Mouse (Mus musculus) forebrain, embryonic 12.5 days (tissue): ENCODE measurements at regions not wholly inside any gene's neighbourhood (a gene's known extent, or its start where the extent isn't known, plus 50 kb on each side); places are given as distances from the start of the nearest gene placed in this dataset.

Source experiments
- ATAC-seq: fragments of 200-750 bp; cut with Nextera tagmentation; 2 replicates; pipeline ENCODE4 v1.8.0; 2017; ENCODE audit warnings: moderate TSS enrichment; ENCODE audit not compliant: low FRiP score
- H3K27ac ChIP-seq: fragments of 300-500 bp; sonication (generic); 2 replicates; pipeline ENCODE4 v1.5.1; 2016; ENCODE audit warnings: mild to moderate bottlenecking
- H3K27me3 ChIP-seq: fragments of 300-500 bp; sonication (generic); 2 replicates; pipeline ENCODE4 v1.6.1; 2016; ENCODE audit warnings: mild to moderate bottlenecking
- H3K36me3 ChIP-seq: fragments of 300-500 bp; sonication (generic); replicated peaks from 2 replicates; pipeline ENCODE4 v1.6.1; 2016; ENCODE audit warnings: mild to moderate bottlenecking
- H3K4me1 ChIP-seq: fragments of 300-500 bp; sonication (generic); 2 replicates; pipeline ENCODE4 v1.6.1; 2016
- H3K4me2 ChIP-seq: fragments of 300-500 bp; sonication (generic); 2 replicates; pipeline ENCODE4 v1.6.1; 2016; ENCODE audit warnings: mild to moderate bottlenecking, moderate library complexity
- H3K4me3 ChIP-seq: fragments of 300-500 bp; sonication (generic); replicated peaks from 2 replicates; pipeline ENCODE4 v1.5.1; 2016; ENCODE audit warnings: mild to moderate bottlenecking
- H3K9ac ChIP-seq: fragments of 300-500 bp; sonication (generic); 2 replicates; pipeline ENCODE4 v1.6.1; 2016; ENCODE audit warnings: mild to moderate bottlenecking
- H3K9me3 ChIP-seq: fragments of 300-500 bp; sonication (generic); 2 replicates; pipeline ENCODE4 v1.6.1; 2016
- WGBS: fragments of 180-500 bp; shearing (Covaris S2); methylation state at CpG from one replicate; pipeline ENCODE4 v1.1.7; 2016; 5-methylcytosine and 5-hydroxymethylcytosine counted together

GRCm38 (mm10) chr8:31314692-31315358 lies 2113.7 kb upstream of the 5930422O12Rik start:
- ATAC-seq = no peak
- Histone ChIP-seq H3K27me3 (no peaks in the 10 kb centered on the region), H3K9me3 (no peaks in the 10 kb centered on the region), H3K36me3 (no peaks in the 10 kb centered on the region), H3K9ac (no peak overlapping the region), H3K4me2 (no peak overlapping the region), H3K4me3 (no peak overlapping the region), H3K4me1 (no peaks in the 10 kb centered on the region), H3K27ac (no peak overlapping the region)
- WGBS = 53% methylated on average over 5 of the region's 5 CpGs

GRCm38 (mm10) chr8:31315359-31315705 lies 2113.2 kb upstream of the 5930422O12Rik start:
- H3K27me3 ChIP-seq = no peaks in the 10 kb centered on the region
- H3K9ac ChIP-seq = no peak overlapping the region
- H3K4me2 ChIP-seq = no peak overlapping the region
- no peaks in the 10 kb centered on the region for H3K4me1 ChIP-seq
- no peaks in the 10 kb centered on the region for H3K9me3 ChIP-seq
- no peak; the same call in 1 of the 2 replicates for ATAC-seq
- H3K36me3 ChIP-seq = no peaks in the 10 kb centered on the region
- no peak overlapping the region for H3K4me3 ChIP-seq
- 52% methylated on average over 8 of the region's 8 CpGs for WGBS
- no peak overlapping the region for H3K27ac ChIP-seq

- no peak overlapping the region for H3K4me2 ChIP-seq
- H3K9ac ChIP-seq = no peak overlapping the region
- no peaks in the 10 kb centered on the region for H3K4me1 ChIP-seq
- WGBS = 88% methylated on average over 7 of the region's 7 CpGs
- no peaks in the 10 kb centered on the region for H3K36me3 ChIP-seq
- no peak overlapping the region for H3K4me3 ChIP-seq
- H3K27ac ChIP-seq = no peak overlapping the region
- no peaks in the 10 kb centered on the region for H3K9me3 ChIP-seq
- no peaks in the 10 kb centered on the region for H3K27me3 ChIP-seq
- no peak for ATAC-seq
These were observed 2094.8 kb upstream of the 5930422O12Rik start for GRCm38 (mm10) chr8:31333545-31334297.

GRCm38 (mm10) chr8:31348504-31348903 lies 2080.0 kb upstream of the 5930422O12Rik start:
- no peaks in the 10 kb centered on the region for H3K27me3 ChIP-seq
- 79% methylated on average over 4 of the region's 4 CpGs for WGBS
- H3K27ac ChIP-seq = no peak overlapping the region
- H3K4me3 ChIP-seq = no peak overlapping the region
- no peak overlapping the region for H3K9ac ChIP-seq
- ATAC-seq = no peak
- H3K4me1 ChIP-seq = no peaks in the 10 kb centered on the region
- H3K36me3 ChIP-seq = no peaks in the 10 kb centered on the region
- H3K9me3 ChIP-seq = no peaks in the 10 kb centered on the region
- H3K4me2 ChIP-seq = no peak overlapping the region

GRCm38 (mm10) chr8:31369636-31370035 lies 2058.9 kb upstream of the 5930422O12Rik start:
- Histone ChIP-seq H3K36me3 (no peaks in the 10 kb centered on the region), H3K9ac (no peak overlapping the region), H3K9me3 (no peaks in the 10 kb centered on the region), H3K4me2 (no peak overlapping the region), H3K4me1 (peaks cover 6% of the 10 kb centered on the region; the same call in 1 of the 2 replicates), H3K27ac (no peak overlapping the region), H3K4me3 (no peak overlapping the region), H3K27me3 (no peaks in the 10 kb centered on the region)
- no peak for ATAC-seq
- 30% methylated on average over 5 of the region's 5 CpGs for WGBS

- H3K9me3 ChIP-seq = no peaks in the 10 kb centered on the region
- H3K27ac ChIP-seq = no peak overlapping the region
- no peaks in the 10 kb centered on the region for H3K36me3 ChIP-seq
- ATAC-seq = no peak
- no peak overlapping the region for H3K4me3 ChIP-seq
- H3K9ac ChIP-seq = no peak overlapping the region
- H3K27me3 ChIP-seq = no peaks in the 10 kb centered on the region
- H3K4me2 ChIP-seq = no peak overlapping the region
- WGBS = 59% methylated on average over 3 of the region's 3 CpGs
- peaks cover 6% of the 10 kb centered on the region; the same call in 1 of the 2 replicates for H3K4me1 ChIP-seq
These were observed 2058.1 kb upstream of the 5930422O12Rik start for GRCm38 (mm10) chr8:31370137-31371010.

- Histone ChIP-seq H3K4me1 (peaks cover 6% of the 10 kb centered on the region; the same call in 1 of the 2 replicates), H3K4me2 (no peak overlapping the region), H3K36me3 (no peaks in the 10 kb centered on the region), H3K27me3 (no peaks in the 10 kb centered on the region), H3K4me3 (no peak overlapping the region), H3K9me3 (no peaks in the 10 kb centered on the region), H3K9ac (no peak overlapping the region), H3K27ac (no peak overlapping the region)
- no peak for ATAC-seq
- 42% methylated on average over 5 of the region's 5 CpGs for WGBS
These were observed 2056.9 kb upstream of the 5930422O12Rik start for GRCm38 (mm10) chr8:31371656-31372055.

- Histone ChIP-seq H3K4me3 (no peak overlapping the region), H3K27ac (no peak overlapping the region), H3K9ac (no peak overlapping the region), H3K4me2 (no peak overlapping the region), H3K9me3 (no peaks in the 10 kb centered on the region), H3K27me3 (no peaks in the 10 kb centered on the region), H3K4me1 (peaks cover 6% of the 10 kb centered on the region; the same call in 1 of the 2 replicates), H3K36me3 (no peaks in the 10 kb centered on the region)
- ATAC-seq = peak; percentile 31; the same call in 1 of the 2 replicates
- WGBS = 72% methylated on average over 2 of the region's 2 CpGs
These were observed 2056.1 kb upstream of the 5930422O12Rik start for GRCm38 (mm10) chr8:31372397-31372796.

- Histone ChIP-seq H3K4me1 (peaks cover 6% of the 10 kb centered on the region; the same call in 1 of the 2 replicates), H3K27me3 (no peaks in the 10 kb centered on the region), H3K9me3 (no peaks in the 10 kb centered on the region), H3K4me3 (no peak overlapping the region), H3K9ac (no peak overlapping the region), H3K4me2 (no peak overlapping the region), H3K36me3 (no peaks in the 10 kb centered on the region), H3K27ac (no peak overlapping the region)
- no peak for ATAC-seq
- 78% methylated on average over 6 of the region's 6 CpGs for WGBS
These were observed 2055.2 kb upstream of the 5930422O12Rik start for GRCm38 (mm10) chr8:31373140-31373787.

GRCm38 (mm10) chr8:31377698-31378334 lies 2050.7 kb upstream of the 5930422O12Rik start:
- no peak overlapping the region for H3K4me3 ChIP-seq
- H3K9ac ChIP-seq = no peak overlapping the region
- H3K4me1 ChIP-seq = no peaks in the 10 kb centered on the region
- no peak overlapping the region for H3K27ac ChIP-seq
- H3K9me3 ChIP-seq = no peaks in the 10 kb centered on the region
- 93% methylated on average over 2 of the region's 2 CpGs for WGBS
- no peaks in the 10 kb centered on the region for H3K36me3 ChIP-seq
- ATAC-seq = no peak
- no peaks in the 10 kb centered on the region for H3K27me3 ChIP-seq
- H3K4me2 ChIP-seq = no peak overlapping the region

- Histone ChIP-seq H3K4me3 (no peak overlapping the region), H3K4me1 (no peaks in the 10 kb centered on the region), H3K27ac (no peak overlapping the region), H3K4me2 (no peak overlapping the region), H3K36me3 (no peaks in the 10 kb centered on the region), H3K9me3 (no peaks in the 10 kb centered on the region), H3K9ac (no peak overlapping the region), H3K27me3 (no peaks in the 10 kb centered on the region)
- ATAC-seq = no peak
- 88% methylated on average over 3 of the region's 3 CpGs for WGBS
These were observed 2023.7 kb upstream of the 5930422O12Rik start for GRCm38 (mm10) chr8:31404811-31405210.
